Mouse (Mus musculus) C2C12 (cell line): ENCODE data around the gene Hes5.

Experiments
- CEBPB ChIP-seq: IDR thresholded peaks from one replicate; pipeline ENCODE4 v1.6.1; 2011; ENCODE audit warnings: low read depth, mild to moderate bottlenecking, control low read depth, moderate library complexity
- CTCF ChIP-seq: IDR thresholded peaks from one replicate; pipeline ENCODE4 v1.5.1; 2011; ENCODE audit not compliant: control insufficient read depth, insufficient read depth, insufficient read length
- FOSL1 ChIP-seq: IDR thresholded peaks from one replicate; pipeline ENCODE4 v1.8.0; 2011; ENCODE audit warnings: mild to moderate bottlenecking, low read length; ENCODE audit not compliant: poor library complexity, insufficient read depth, severe bottlenecking
- MAX ChIP-seq: IDR thresholded peaks from one replicate; pipeline ENCODE4 v1.6.1; 2011; ENCODE audit warnings: mild to moderate bottlenecking, control low read depth
- MYOD1 ChIP-seq: IDR thresholded peaks from one replicate; pipeline ENCODE4 v1.6.1; 2011; ENCODE audit warnings: low read depth; ENCODE audit not compliant: control insufficient read depth, insufficient read length
- MYOG ChIP-seq: IDR thresholded peaks from one replicate; pipeline ENCODE4 v1.6.1; 2011; ENCODE audit not compliant: control insufficient read depth, insufficient read length; ENCODE audit errors: extremely low read depth
- USF1 ChIP-seq: IDR thresholded peaks from one replicate; pipeline ENCODE4 v1.6.1; 2011; ENCODE audit warnings: low read depth, mild to moderate bottlenecking, control low read depth, moderate library complexity

GRCm38 (mm10) chr4:155005278-155005677, 44.6 kb downstream of the Hes5 start:
- TF ChIP-seq MYOD1 (no peak), CTCF (no peak), MYOG (no peak), MAX (no peak), FOSL1 (no peak), USF1 (no peak), CEBPB (no peak)
